Mouse (Mus musculus): ENCODE measurements around the gene Ankrd55. TPM values are rescaled to one million over a fixed set of nuclear protein-coding genes. Genes with fewer than 3 reads are reported as not detected.

The Ankrd55 gene
- total and polyA plus RNA-seq, 3 experiments, result 1.1 to 2.2 (median 1.1) TPM

- H3K36me3 ChIP-seq (replicated peaks in 1 of 2; ENCODE audit: control insufficient read depth in 1 of 2, insufficient read depth in 1 of 2, low read length in 1 of 2), result peaks cover 0 to 5% of the 10 kb centered on the region in 2 experiments
- peak overlapping the region; percentile 77 for H3K27ac ChIP-seq (ENCODE audit: insufficient read depth, low read depth)
- peak; percentile 74; the same call in 1 of the 2 replicates for TF ChIP-seq BHLHE40 (IDR thresholded peaks at IDR 0.05; ENCODE audit: low read depth, low read length)
- no peak for TF ChIP-seq UBTF (IDR thresholded peaks at IDR 0.05; ENCODE audit: low read depth, low read length)
- peak; percentile 68; the same call in 1 of the 2 replicates for TF ChIP-seq MXI1 (IDR thresholded peaks at IDR 0.05; ENCODE audit: low read depth, low read length)
- 0 out of 2 replicates have a peak, but pooled peaks have one; percentile 34 for TF ChIP-seq TBP (conservative IDR thresholded peaks at IDR 0.05; ENCODE audit: low read depth, low read length)
- peak; percentile 55; the same call in 1 of the 2 replicates for TF ChIP-seq NRF1 (IDR thresholded peaks at IDR 0.05; ENCODE audit: low read depth, low read length)
- no peaks in the 10 kb centered on the region for H3K27me3 ChIP-seq (replicated peaks)
- H3K4me2 ChIP-seq (ENCODE audit: insufficient read depth, low read depth, poor library complexity, severe bottlenecking), result peak overlapping the region; percentile 79
- DNase-seq (ENCODE audit: extremely low read depth), result no peak
- in situ Hi-C loops (cut with MboI; ENCODE audit: low pct_ligation_motif_present, low pct_unique_long_range_greater_than_20kb, low sequenced_read_pairs), result no loop called here
- dilution Hi-C loops (cut with MboI; ENCODE audit: extremely low pct_ligation_motif_present, extremely low pct_unique_long_range_greater_than_20kb, low sequenced_read_pairs), result no loop called here
- H3K79me2 ChIP-seq (replicated peaks; ENCODE audit: control insufficient read depth, extremely low read depth, insufficient read depth, poor library complexity, severe bottlenecking), result no peaks in the 10 kb centered on the region
- H3K4me3 ChIP-seq (replicated peaks in 1 of 3; ENCODE audit: low read depth in 2 of 3, low read length in 2 of 3, poor library complexity in 1 of 3), result peak overlapping the region; percentile 23 to 38 (median 33)
- peaks cover 26% of the 10 kb centered on the region for H3K9me3 ChIP-seq (replicated peaks; ENCODE audit: low read length)
- H3K9ac ChIP-seq (ENCODE audit: insufficient read depth, low read depth), result peak overlapping the region; percentile 43
- H3K4me1 ChIP-seq (ENCODE audit: control insufficient read depth in 1 of 2, insufficient read depth in 2 of 2), result peaks cover 34 to 81% of the 10 kb centered on the region in 2 experiments
Measured at GRCm38 (mm10) chr13:112348896-112349484, 60.7 kb downstream of the Ankrd55 start.

- dilution Hi-C loops (cut with MboI; ENCODE audit: extremely low pct_ligation_motif_present, extremely low pct_unique_long_range_greater_than_20kb, low sequenced_read_pairs), result no loop called here
- peak overlapping the region; percentile 77 for H3K27ac ChIP-seq (ENCODE audit: insufficient read depth, low read depth)
- peak; percentile 42; the same call in 1 of the 2 replicates for TF ChIP-seq MAZ (IDR thresholded peaks at IDR 0.05; ENCODE audit: low read depth, low read length)
- TF ChIP-seq KAT2A (IDR thresholded peaks at IDR 0.05; ENCODE audit: insufficient replicate concordance, low read length), result no peak
- peak; percentile 70 for TF ChIP-seq SIN3A (IDR thresholded peaks at IDR 0.05; ENCODE audit: low read length)
- peak; percentile 93 for TF ChIP-seq BHLHE40 (IDR thresholded peaks at IDR 0.05; ENCODE audit: low read depth, low read length)
- TF ChIP-seq CHD1 (IDR thresholded peaks at IDR 0.05; ENCODE audit: low read depth, low read length), result no peak
- TF ChIP-seq MAX (IDR thresholded peaks at IDR 0.05; ENCODE audit: low read length), result peak; percentile 88
- no peak; the same call in 1 of the 2 replicates for TF ChIP-seq E2F4 (IDR thresholded peaks at IDR 0.05; ENCODE audit: insufficient replicate concordance, low read depth, low read length)
- peak; percentile 99 for TF ChIP-seq TCF12 (IDR thresholded peaks at IDR 0.05; ENCODE audit: low read depth, low read length)
- peak; percentile 86 for TF ChIP-seq ETS1 (conservative IDR thresholded peaks at IDR 0.05; ENCODE audit: low read depth, low read length)
- TF ChIP-seq JUND (conservative IDR thresholded peaks at IDR 0.05; ENCODE audit: low read depth, low read length), result peak; percentile 39
- 0 out of 2 replicates have a peak, but pooled peaks have one; percentile 6 for TF ChIP-seq MAFK (IDR thresholded peaks at IDR 0.05; ENCODE audit: insufficient replicate concordance, low read length)
- TF ChIP-seq CTCF (conservative IDR thresholded peaks at IDR 0.05 in 1 of 2, IDR thresholded peaks at IDR 0.05 in 1 of 2; ENCODE audit: low read depth in 2 of 2, low read length in 2 of 2), result no peak
- TF ChIP-seq UBTF (IDR thresholded peaks at IDR 0.05; ENCODE audit: low read depth, low read length), result no peak
- no peak for TF ChIP-seq ZKSCAN1 (IDR thresholded peaks at IDR 0.05; ENCODE audit: borderline replicate concordance, low read depth, low read length)
- TF ChIP-seq NELFE (IDR thresholded peaks at IDR 0.05; ENCODE audit: low read depth, low read length), result no peak; the same call in 1 of the 2 replicates
- no peak for TF ChIP-seq TBP (conservative IDR thresholded peaks at IDR 0.05; ENCODE audit: low read depth, low read length)
- peak; percentile 95 for TF ChIP-seq EP300 (IDR thresholded peaks at IDR 0.05; ENCODE audit: low read length)
- TF ChIP-seq SMC3 (IDR thresholded peaks at IDR 0.05; ENCODE audit: low read depth, low read length), result no peak; the same call in 1 of the 2 replicates
- no peak for TF ChIP-seq ZC3H11A (IDR thresholded peaks at IDR 0.05; ENCODE audit: low read depth, low read length)
- TF ChIP-seq HCFC1 (IDR thresholded peaks at IDR 0.05; ENCODE audit: low read depth, low read length), result no peak
- TF ChIP-seq USF1 (IDR thresholded peaks at IDR 0.05; ENCODE audit: low read depth, low read length), result peak; percentile 25; the same call in 1 of the 2 replicates
- TF ChIP-seq IRF4 (IDR thresholded peaks at IDR 0.05; ENCODE audit: low read depth, low read length), result peak; percentile 94
- TF ChIP-seq ZMIZ1 (IDR thresholded peaks at IDR 0.05; ENCODE audit: low read depth, low read length), result no peak
- no peak for TF ChIP-seq POLR2AphosphoS2 (IDR thresholded peaks at IDR 0.05; ENCODE audit: low read depth, low read length)
- no peak for TF ChIP-seq PAX5 (IDR thresholded peaks at IDR 0.05; ENCODE audit: low read length)
- TF ChIP-seq ELF1 (IDR thresholded peaks at IDR 0.05; ENCODE audit: low read depth, low read length), result no peak
- TF ChIP-seq NRF1 (IDR thresholded peaks at IDR 0.05; ENCODE audit: low read depth, low read length), result no peak
- peak; percentile 42; the same call in 1 of the 2 replicates for TF ChIP-seq CHD2 (IDR thresholded peaks at IDR 0.05; ENCODE audit: low read length)
- peak; percentile 80 for TF ChIP-seq MEF2A (IDR thresholded peaks at IDR 0.05; ENCODE audit: borderline replicate concordance, low read depth, low read length)
- 0 out of 2 replicates have a peak, but pooled peaks have one; percentile 7 for TF ChIP-seq MXI1 (IDR thresholded peaks at IDR 0.05; ENCODE audit: low read depth, low read length)
Measured at GRCm38 (mm10) chr13:112349500-112349899, 61.2 kb downstream of the Ankrd55 start.

More at GRCm38 (mm10) chr13:112349500-112349899, 61.2 kb downstream of the Ankrd55 start:
- DNase-seq (ENCODE audit: extremely low read depth), result peak; percentile 87
- peaks cover 32 to 81% of the 10 kb centered on the region in 2 experiments for H3K4me1 ChIP-seq (ENCODE audit: control insufficient read depth in 1 of 2, insufficient read depth in 2 of 2)
- H3K79me2 ChIP-seq (replicated peaks; ENCODE audit: control insufficient read depth, extremely low read depth, insufficient read depth, poor library complexity, severe bottlenecking), result no peaks in the 10 kb centered on the region
- peak overlapping the region in 1 of 3 experiments; percentile 33 for H3K4me3 ChIP-seq (replicated peaks in 1 of 3; ENCODE audit: low read depth in 2 of 3, low read length in 2 of 3, poor library complexity in 1 of 3)
- peaks cover 26% of the 10 kb centered on the region for H3K9me3 ChIP-seq (replicated peaks; ENCODE audit: low read length)
- H3K4me2 ChIP-seq (ENCODE audit: insufficient read depth, low read depth, poor library complexity, severe bottlenecking), result peak overlapping the region; percentile 79; the same call in 1 of the 2 replicates
- H3K9ac ChIP-seq (ENCODE audit: insufficient read depth, low read depth), result no peak overlapping the region
- in situ Hi-C loops (cut with MboI; ENCODE audit: low pct_ligation_motif_present, low pct_unique_long_range_greater_than_20kb, low sequenced_read_pairs), result no loop called here
- peaks cover 0 to 5% of the 10 kb centered on the region in 2 experiments for H3K36me3 ChIP-seq (replicated peaks in 1 of 2; ENCODE audit: control insufficient read depth in 1 of 2, insufficient read depth in 1 of 2, low read length in 1 of 2)
- no peaks in the 10 kb centered on the region for H3K27me3 ChIP-seq (replicated peaks)
